Mouse (Mus musculus): ENCODE data around the gene Psmg4. TPM values are rescaled to one million over a fixed set of nuclear protein-coding genes. Genes with fewer than 3 reads are reported as not detected.

Psmg4 gene
- polyA plus RNA-seq, 1 experiment from 2014 or later: 97.3 TPM

GRCm38 (mm10) chr13:34131011-34131707 is 31.6 kb upstream of the Psmg4 start:
- peak; percentile 67 for ATAC-seq (replicated peaks)
- peaks cover 40% of the 10 kb centered on the region for H3K4me1 ChIP-seq
- H3K4me3 ChIP-seq: peak overlapping the region; percentile 82
- peak overlapping the region; percentile 70 for H3K4me2 ChIP-seq (replicated peaks)
- no peaks in the 10 kb centered on the region for H3K9me3 ChIP-seq
- peak overlapping the region; percentile 95 for H3K9ac ChIP-seq (replicated peaks)
- no peaks in the 10 kb centered on the region for H3K27me3 ChIP-seq
- H3K36me3 ChIP-seq: peaks cover 6% of the 10 kb centered on the region
- under 1% methylated on average over 24 of the region's 24 CpGs for WGBS
- H3K27ac ChIP-seq (replicated peaks): peak overlapping the region; percentile 99

GRCm38 (mm10) chr13:34131708-34132060 is 31.1 kb upstream of the Psmg4 start:
- H3K27ac ChIP-seq (replicated peaks): peak overlapping the region; percentile 99
- H3K9me3 ChIP-seq: no peaks in the 10 kb centered on the region
- under 1% methylated on average over 10 of the region's 10 CpGs for WGBS
- peaks cover 2% of the 10 kb centered on the region for H3K36me3 ChIP-seq
- no peaks in the 10 kb centered on the region for H3K27me3 ChIP-seq
- peak; percentile 29 for ATAC-seq (replicated peaks)
- peaks cover 41% of the 10 kb centered on the region for H3K4me1 ChIP-seq
- H3K9ac ChIP-seq (replicated peaks): peak overlapping the region; percentile 95
- H3K4me3 ChIP-seq: peak overlapping the region; percentile 82
- peak overlapping the region; percentile 70 for H3K4me2 ChIP-seq (replicated peaks)

- Histone ChIP-seq H3K4me1 (peaks cover 45% of the 10 kb centered on the region), H3K9ac (replicated peaks) (peak overlapping the region; percentile 95), H3K36me3 (no peaks in the 10 kb centered on the region), H3K27me3 (no peaks in the 10 kb centered on the region), H3K9me3 (no peaks in the 10 kb centered on the region), H3K27ac (replicated peaks) (peak overlapping the region; percentile 99), H3K4me3 (peak overlapping the region; percentile 82), H3K4me2 (replicated peaks) (peak overlapping the region; percentile 70)
- ATAC-seq (replicated peaks): no peak
- WGBS: 2% methylated on average over 15 of the region's 15 CpGs
These were observed 30.5 kb upstream of the Psmg4 start for GRCm38 (mm10) chr13:34132299-34132698.

- peak overlapping the region; percentile 82 for H3K4me3 ChIP-seq
- H3K4me2 ChIP-seq (replicated peaks): peak overlapping the region; percentile 70
- peak overlapping the region; percentile 95 for H3K9ac ChIP-seq (replicated peaks)
- no peaks in the 10 kb centered on the region for H3K36me3 ChIP-seq
- H3K4me1 ChIP-seq: peaks cover 45% of the 10 kb centered on the region
- under 1% methylated on average over 6 of the region's 6 CpGs for WGBS
- no peak for ATAC-seq (replicated peaks)
- no peaks in the 10 kb centered on the region for H3K27me3 ChIP-seq
- H3K9me3 ChIP-seq: no peaks in the 10 kb centered on the region
- peak overlapping the region; percentile 99 for H3K27ac ChIP-seq (replicated peaks)
These were observed 29.9 kb upstream of the Psmg4 start for GRCm38 (mm10) chr13:34132875-34133274.

DNA sequence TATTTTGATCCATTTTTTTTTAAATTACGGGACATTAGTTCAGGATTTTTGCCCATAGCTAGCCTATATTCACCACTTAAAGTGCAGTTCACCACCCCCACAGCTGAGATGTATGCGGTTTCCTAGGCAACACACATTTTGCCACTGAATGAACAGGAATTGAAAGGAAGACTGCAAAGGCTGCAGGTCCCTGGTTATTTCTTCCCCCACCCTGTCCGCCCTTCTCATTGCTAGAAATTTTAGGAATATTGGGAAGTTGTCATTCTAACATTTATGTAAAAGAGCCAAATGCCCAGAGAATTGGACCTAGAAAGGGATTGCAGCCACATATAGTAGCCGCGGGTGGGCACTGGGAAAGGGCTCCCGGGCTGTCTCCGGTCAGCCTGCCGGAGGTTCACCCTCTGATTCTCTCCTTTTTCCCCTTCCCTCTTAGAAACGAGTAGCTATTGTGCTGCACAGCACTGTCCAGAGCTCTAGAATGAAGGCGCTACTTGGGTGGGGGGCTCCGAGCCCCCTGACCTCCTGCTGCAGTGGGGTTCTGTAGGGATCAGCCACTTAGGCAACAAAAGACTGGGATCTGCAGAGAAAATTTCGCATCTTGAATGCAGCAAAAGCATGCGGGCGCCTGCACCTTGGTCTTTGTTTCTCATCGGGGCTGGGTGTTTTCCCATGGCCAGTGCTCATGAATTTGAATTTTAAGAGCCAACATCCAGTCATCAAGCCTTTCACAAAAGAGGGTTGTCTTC is 29.3 kb upstream of the Psmg4 start:
- Histone ChIP-seq H3K4me2 (replicated peaks) (peak overlapping the region; percentile 70), H3K27me3 (no peaks in the 10 kb centered on the region), H3K27ac (replicated peaks) (peak overlapping the region; percentile 99), H3K4me3 (peak overlapping the region; percentile 82), H3K4me1 (peaks cover 45% of the 10 kb centered on the region), H3K36me3 (no peaks in the 10 kb centered on the region), H3K9ac (replicated peaks) (peak overlapping the region; percentile 95), H3K9me3 (no peaks in the 10 kb centered on the region)
- no peak for ATAC-seq (replicated peaks)
- under 1% methylated on average over 15 of the region's 15 CpGs for WGBS

GRCm38 (mm10) chr13:34134276-34134675 is 28.5 kb upstream of the Psmg4 start:
- WGBS: 10% methylated on average over 7 of the region's 7 CpGs
- ATAC-seq (replicated peaks): no peak
- peak overlapping the region; percentile 70 for H3K4me2 ChIP-seq (replicated peaks)
- peak overlapping the region; percentile 99 for H3K27ac ChIP-seq (replicated peaks)
- H3K27me3 ChIP-seq: no peaks in the 10 kb centered on the region
- no peak overlapping the region for H3K4me3 ChIP-seq
- H3K4me1 ChIP-seq: peaks cover 45% of the 10 kb centered on the region
- H3K9ac ChIP-seq (replicated peaks): peak overlapping the region; percentile 33
- H3K9me3 ChIP-seq: no peaks in the 10 kb centered on the region
- H3K36me3 ChIP-seq: no peaks in the 10 kb centered on the region

GRCm38 (mm10) chr13:34136605-34137004 is 26.2 kb upstream of the Psmg4 start:
- Histone ChIP-seq H3K27ac (replicated peaks) (peak overlapping the region; percentile 99), H3K4me3 (no peak overlapping the region), H3K4me2 (replicated peaks) (0 out of 2 replicates have a peak overlapping the region, but pooled peaks have one; percentile 5), H3K36me3 (no peaks in the 10 kb centered on the region), H3K4me1 (peaks cover 43% of the 10 kb centered on the region), H3K9ac (replicated peaks) (peak overlapping the region; percentile 13; the same call in 1 of the 2 replicates), H3K9me3 (no peaks in the 10 kb centered on the region), H3K27me3 (no peaks in the 10 kb centered on the region)
- peak; percentile 51 for ATAC-seq (replicated peaks)
- 36% methylated on average over 7 of the region's 7 CpGs for WGBS

GRCm38 (mm10) chr13:34143389-34143788 is 19.4 kb upstream of the Psmg4 start:
- no peak for ATAC-seq (replicated peaks)
- Histone ChIP-seq H3K9ac (replicated peaks) (no peak overlapping the region), H3K27me3 (no peaks in the 10 kb centered on the region), H3K27ac (replicated peaks) (no peak overlapping the region), H3K9me3 (no peaks in the 10 kb centered on the region), H3K4me2 (replicated peaks) (no peak overlapping the region), H3K4me1 (peaks cover 8% of the 10 kb centered on the region), H3K4me3 (no peak overlapping the region), H3K36me3 (no peaks in the 10 kb centered on the region)
- WGBS: 75% methylated on average over 5 of the region's 5 CpGs

- Histone ChIP-seq H3K4me2 (replicated peaks) (no peak overlapping the region), H3K4me3 (no peak overlapping the region), H3K36me3 (no peaks in the 10 kb centered on the region), H3K4me1 (peaks cover 32% of the 10 kb centered on the region), H3K27me3 (no peaks in the 10 kb centered on the region), H3K27ac (replicated peaks) (no peak overlapping the region), H3K9me3 (no peaks in the 10 kb centered on the region), H3K9ac (replicated peaks) (no peak overlapping the region)
- 61% methylated on average over 3 of the region's 3 CpGs for WGBS
- ATAC-seq (replicated peaks): no peak
These were observed 15.8 kb upstream of the Psmg4 start for GRCm38 (mm10) chr13:34146916-34147315.

- Histone ChIP-seq H3K4me3 (peak overlapping the region; percentile 42), H3K9me3 (no peaks in the 10 kb centered on the region), H3K9ac (replicated peaks) (peak overlapping the region; percentile 77; the same call in 1 of the 2 replicates), H3K36me3 (no peaks in the 10 kb centered on the region), H3K4me1 (peaks cover 35% of the 10 kb centered on the region), H3K27ac (replicated peaks) (peak overlapping the region; percentile 99), H3K27me3 (no peaks in the 10 kb centered on the region), H3K4me2 (replicated peaks) (peak overlapping the region; percentile 62)
- ATAC-seq (replicated peaks): peak; percentile 9; the same call in 1 of the 2 replicates
- WGBS: 28% methylated on average over 3 of the region's 3 CpGs
These were observed 14.6 kb upstream of the Psmg4 start for GRCm38 (mm10) chr13:34148181-34148580.

DNA sequence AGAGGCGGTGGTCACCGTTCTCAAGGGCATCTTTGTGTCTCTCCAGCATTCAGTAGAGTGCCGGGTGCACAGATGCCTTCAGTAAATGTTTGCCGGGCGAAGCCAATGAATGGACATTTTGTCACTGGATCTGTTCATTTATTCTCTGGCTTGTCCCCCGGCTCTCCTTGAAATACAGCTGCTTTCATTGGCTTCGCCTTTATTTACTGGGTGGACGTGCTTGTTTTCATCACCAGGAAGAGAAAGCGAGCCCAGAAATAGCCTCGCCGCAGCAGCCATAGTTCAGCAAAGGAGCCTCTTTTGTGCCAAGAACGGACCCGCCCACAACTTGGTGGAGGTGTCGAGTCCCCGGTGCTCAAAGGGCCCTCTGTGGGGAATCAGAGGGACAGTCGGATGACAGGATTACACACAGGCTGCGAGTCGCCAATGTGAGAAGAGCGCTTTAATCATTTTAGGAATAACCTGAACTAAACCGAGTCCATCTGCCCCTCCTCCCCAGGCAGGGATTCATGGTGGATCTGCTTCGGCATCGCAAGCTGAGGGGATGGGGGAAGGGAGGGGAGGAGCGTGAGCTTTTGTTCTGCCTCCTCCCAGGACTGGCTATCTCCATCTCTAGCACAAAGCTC is 13.9 kb upstream of the Psmg4 start:
- Histone ChIP-seq H3K27me3 (no peaks in the 10 kb centered on the region), H3K4me1 (peaks cover 42% of the 10 kb centered on the region), H3K4me2 (replicated peaks) (peak overlapping the region; percentile 62), H3K4me3 (peak overlapping the region; percentile 42), H3K9ac (replicated peaks) (peak overlapping the region; percentile 77), H3K27ac (replicated peaks) (peak overlapping the region; percentile 99), H3K9me3 (no peaks in the 10 kb centered on the region), H3K36me3 (no peaks in the 10 kb centered on the region)
- WGBS: under 1% methylated on average over 23 of the region's 23 CpGs
- ATAC-seq (replicated peaks): peak; percentile 86
